Mouse (Mus musculus) thymus, adult 2 months (tissue): Measurements from ENCODE around the gene Fgfr2.

Experiments
- CTCF ChIP-seq: fragments of 200-500 bp; IDR thresholded peaks from 2 replicates; pipeline ENCODE4 v1.5.1; 2012; ENCODE audit warnings: mild to moderate bottlenecking, control low read depth, low read length, moderate library complexity, borderline replicate concordance; ENCODE audit not compliant: control insufficient read depth, poor library complexity, insufficient read depth; ENCODE audit errors: extremely low read depth
- POLR2A ChIP-seq: fragments of 200-500 bp; IDR thresholded peaks from 2 replicates; pipeline ENCODE4 v1.6.1; 2012; ENCODE audit warnings: mild to moderate bottlenecking, low read length, control low read depth, moderate library complexity; ENCODE audit not compliant: control insufficient read depth, poor library complexity, insufficient read depth; ENCODE audit errors: extremely low read depth

- TF ChIP-seq POLR2A (no peak), CTCF (no peak)
Observed at GRCm38 (mm10) chr7:130837941-130838657, 2285.1 kb downstream of the Fgfr2 start.
